Mouse (Mus musculus): ENCODE data around the gene Reg3a. TPM values are rescaled to one million over a fixed set of nuclear protein-coding genes. Genes with fewer than 3 reads are reported as not detected.
"Not testable (repeated sequence)": the region's sequence is repeated elsewhere in the genome, so short reads cannot be mapped to it uniquely, and the experiment has no call there.

Gene Reg3a
- polyA plus RNA-seq (2016; fragmentation: Nextera tagmentation; extraction: Ambion mirVana) = not detected in 2 replicates

DNA sequence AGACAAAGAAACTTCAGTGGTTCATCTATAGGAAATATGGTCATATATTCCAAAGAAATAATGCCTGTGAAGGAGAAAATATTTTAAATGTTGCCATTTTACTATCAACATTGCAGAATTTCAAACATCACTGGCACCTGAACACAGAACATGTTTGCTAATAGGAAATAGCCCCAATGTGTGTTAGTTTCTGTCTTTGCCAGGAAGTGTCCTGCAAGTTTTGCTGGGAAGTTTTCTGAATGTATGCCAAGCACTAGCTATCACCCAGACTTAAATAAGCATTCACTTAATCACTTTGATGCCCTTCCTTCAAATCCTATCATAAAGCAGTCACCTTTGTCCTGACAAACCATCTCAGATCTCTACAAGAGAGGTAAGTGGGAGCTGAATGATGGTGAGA lies at the start of gene Reg3a:
TSS of gene Reg3a (plus strand) at position 301 of the 400 bp plus-strand sequence.
- Histone ChIP-seq H3K4me1 (no peaks in the 10 kb centered on the region), H3K27me3 (no peaks in the 10 kb centered on the region), H3K27ac (replicated peaks) (no peak within 1 kb of the TSS), H3K4me3 (no peak within 1 kb of the TSS), H3K4me2 (replicated peaks) (no peak within 1 kb of the TSS), H3K36me3 (no peaks in the 10 kb centered on the region), H3K9ac (replicated peaks) (no peak within 1 kb of the TSS), H3K9me3 (no peaks in the 10 kb centered on the region)
- ATAC-seq (ENCODE audit: low FRiP score, low read depth) = no peak

DNA sequence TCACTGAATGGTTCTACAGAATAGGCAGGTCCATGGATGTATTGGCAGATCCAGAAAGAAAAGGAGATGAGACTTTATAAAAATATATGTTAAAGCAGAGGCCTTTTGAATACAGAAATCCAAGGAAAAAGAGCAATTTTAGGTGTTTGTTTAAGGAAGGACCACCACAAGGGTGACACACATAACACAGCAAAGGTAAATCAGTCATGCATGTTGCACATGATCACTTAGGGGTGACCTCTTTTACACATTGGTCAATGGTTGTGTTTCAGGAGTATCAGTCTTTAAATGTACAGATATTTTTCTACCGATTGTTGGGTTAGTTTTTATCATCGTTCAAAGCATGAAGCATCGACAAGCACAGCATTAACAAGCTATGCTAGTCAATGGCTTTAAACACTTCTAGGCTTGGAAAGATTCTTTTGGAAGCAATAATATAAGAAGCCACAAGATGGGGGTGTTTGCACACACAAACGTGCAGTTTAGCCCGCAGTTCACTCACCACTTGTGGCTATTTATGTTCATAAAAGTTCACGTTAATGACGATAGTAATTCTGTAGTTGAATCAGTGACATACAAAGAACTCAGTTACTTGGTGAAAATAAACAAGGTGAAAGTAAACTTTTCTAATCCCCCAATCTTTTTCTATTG lies 48.5 kb upstream of the Reg3a start:
- 39% methylated on average over 7 of the region's 7 CpGs for WGBS
- H3K36me3 ChIP-seq = no peaks in the 10 kb centered on the region
- ATAC-seq (ENCODE audit: low FRiP score, low read depth) = peak; percentile 68; the same call in 1 of the 2 replicates

DNA sequence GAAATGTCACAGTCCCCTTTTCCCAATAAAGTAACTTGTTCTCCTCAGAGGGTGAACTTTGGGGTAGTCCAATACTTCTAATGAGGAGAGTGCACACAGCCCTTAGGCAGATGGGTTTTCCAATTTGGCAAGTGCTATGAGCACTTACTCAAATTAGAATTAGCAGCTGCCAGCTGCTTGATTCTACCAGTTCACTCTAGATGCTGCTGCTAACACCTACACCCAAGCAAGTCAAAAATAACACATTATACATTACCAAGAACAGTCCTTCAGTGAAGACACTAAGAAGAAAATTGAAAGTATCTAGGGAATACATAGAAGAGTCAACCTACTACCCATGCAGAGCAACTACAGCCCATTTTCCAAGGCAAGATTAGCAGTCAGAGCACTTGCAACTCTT lies 40.2 kb upstream of the Reg3a start:
- H3K9me3 ChIP-seq = no peaks in the 10 kb centered on the region
- no peak for ATAC-seq (ENCODE audit: low FRiP score, low read depth)
- no peaks in the 10 kb centered on the region for H3K27me3 ChIP-seq
- no peak overlapping the region for H3K4me2 ChIP-seq (replicated peaks)
- no peak overlapping the region for H3K27ac ChIP-seq (replicated peaks)
- H3K4me1 ChIP-seq = no peaks in the 10 kb centered on the region
- H3K36me3 ChIP-seq = no peaks in the 10 kb centered on the region
- H3K9ac ChIP-seq (replicated peaks) = no peak overlapping the region
- H3K4me3 ChIP-seq = no peak overlapping the region

More for the DNA sequence above, 48.5 kb upstream of the Reg3a start:
- Histone ChIP-seq H3K9me3 (no peaks in the 10 kb centered on the region), H3K4me1 (no peaks in the 10 kb centered on the region), H3K9ac (replicated peaks) (no peak overlapping the region), H3K4me2 (replicated peaks) (no peak overlapping the region), H3K27me3 (no peaks in the 10 kb centered on the region), H3K27ac (replicated peaks) (no peak overlapping the region), H3K4me3 (no peak overlapping the region)

DNA sequence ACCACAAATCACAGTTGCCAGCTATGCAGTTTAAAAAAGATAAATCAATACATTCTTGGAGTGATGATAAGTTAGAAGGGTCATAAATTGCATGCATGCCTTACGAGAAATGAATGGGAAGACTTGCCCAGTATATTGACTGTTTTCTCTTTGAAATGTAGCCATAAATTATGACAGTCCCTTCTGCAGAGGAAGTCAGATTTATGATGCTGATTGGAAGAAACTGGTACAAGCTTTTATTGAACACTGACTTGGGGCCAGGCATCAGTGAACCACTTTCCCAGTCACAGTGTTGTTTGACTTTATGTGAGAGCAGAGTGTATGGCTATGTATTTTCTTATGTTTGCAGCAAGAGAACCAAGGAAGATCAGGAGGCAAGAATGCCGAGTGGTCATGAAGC lies 38.8 kb upstream of the Reg3a start:
- no peak for ATAC-seq (ENCODE audit: low FRiP score, low read depth)
- H3K27me3 ChIP-seq = no peaks in the 10 kb centered on the region
- WGBS = 90% methylated on average over 2 of the region's 2 CpGs

DNA sequence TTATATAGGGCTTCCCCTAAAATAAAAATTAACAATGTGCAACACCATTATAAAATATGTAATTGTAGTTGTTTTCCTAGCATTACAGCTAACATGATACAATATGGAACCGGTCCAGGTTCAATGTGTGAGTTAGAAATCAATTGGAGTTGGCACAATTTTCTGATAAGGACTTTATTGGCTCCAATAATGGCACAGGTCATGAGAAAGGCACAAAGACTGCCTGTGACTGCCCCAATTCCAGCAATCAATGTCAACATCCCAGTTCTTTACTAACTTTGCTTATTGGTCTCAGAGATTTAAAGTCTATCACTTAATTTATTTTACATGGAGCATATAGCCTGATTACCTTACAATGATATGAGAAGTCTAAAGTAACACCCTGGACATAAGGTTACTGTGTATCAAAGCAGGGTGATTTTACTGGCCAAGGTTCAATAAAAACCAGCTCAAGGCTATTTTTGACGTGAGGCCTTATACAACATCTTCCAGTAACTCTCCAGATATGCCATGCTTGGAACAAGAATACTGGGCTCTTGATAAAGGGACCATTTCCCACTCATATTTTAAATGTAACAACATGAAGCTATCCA lies 18.4 kb upstream of the Reg3a start:
- no peak overlapping the region for H3K4me2 ChIP-seq (replicated peaks)
- no peaks in the 10 kb centered on the region for H3K4me1 ChIP-seq
- no peak overlapping the region for H3K27ac ChIP-seq (replicated peaks)
- 80% methylated on average over 2 of the region's 2 CpGs for WGBS
- H3K9ac ChIP-seq (replicated peaks) = no peak overlapping the region
- H3K9me3 ChIP-seq = no peaks in the 10 kb centered on the region
- ATAC-seq (ENCODE audit: low FRiP score, low read depth) = no peak
- no peak overlapping the region for H3K4me3 ChIP-seq
- no peaks in the 10 kb centered on the region for H3K36me3 ChIP-seq
- H3K27me3 ChIP-seq = no peaks in the 10 kb centered on the region

More for the DNA sequence above, 38.8 kb upstream of the Reg3a start:
- H3K4me1 ChIP-seq = no peaks in the 10 kb centered on the region
- no peaks in the 10 kb centered on the region for H3K36me3 ChIP-seq
- no peak overlapping the region for H3K9ac ChIP-seq (replicated peaks)
- H3K27ac ChIP-seq (replicated peaks) = no peak overlapping the region
- H3K9me3 ChIP-seq = no peaks in the 10 kb centered on the region
- no peak overlapping the region for H3K4me3 ChIP-seq
- no peak overlapping the region for H3K4me2 ChIP-seq (replicated peaks)

DNA sequence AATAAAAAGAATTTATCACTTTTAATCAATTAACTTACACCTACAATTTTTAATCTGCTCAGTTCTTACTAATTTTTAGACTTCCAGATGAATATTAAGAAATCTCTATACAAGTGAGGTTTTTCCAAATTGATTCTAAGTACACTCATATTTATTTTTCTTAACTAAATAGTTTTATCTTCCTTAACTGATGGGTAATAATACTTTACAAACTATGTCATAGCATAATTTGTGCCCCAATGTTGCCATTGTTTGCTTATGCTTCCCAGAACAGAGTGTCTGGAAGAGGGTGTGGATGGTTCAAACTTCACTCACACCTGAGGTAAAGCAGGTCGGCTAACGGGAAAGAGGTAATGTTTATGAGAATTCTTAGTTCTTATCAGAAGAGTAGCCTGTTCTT lies 10.2 kb upstream of the Reg3a start, which contains the start of gene Reg3b:
TSS of gene Reg3b (plus strand) at position 301 of the 400 bp plus-strand sequence.
- Histone ChIP-seq H3K4me3 (no peak within 1 kb of the TSS), H3K36me3 (no peaks in the 10 kb centered on the region), H3K27ac (replicated peaks) (no peak within 1 kb of the TSS), H3K9ac (replicated peaks) (no peak within 1 kb of the TSS), H3K9me3 (no peaks in the 10 kb centered on the region), H3K4me2 (replicated peaks) (no peak within 1 kb of the TSS), H3K4me1 (no peaks in the 10 kb centered on the region), H3K27me3 (no peaks in the 10 kb centered on the region)
- WGBS = 90% methylated on average over 2 of the region's 2 CpGs
- ATAC-seq (ENCODE audit: low FRiP score, low read depth) = no peak

DNA sequence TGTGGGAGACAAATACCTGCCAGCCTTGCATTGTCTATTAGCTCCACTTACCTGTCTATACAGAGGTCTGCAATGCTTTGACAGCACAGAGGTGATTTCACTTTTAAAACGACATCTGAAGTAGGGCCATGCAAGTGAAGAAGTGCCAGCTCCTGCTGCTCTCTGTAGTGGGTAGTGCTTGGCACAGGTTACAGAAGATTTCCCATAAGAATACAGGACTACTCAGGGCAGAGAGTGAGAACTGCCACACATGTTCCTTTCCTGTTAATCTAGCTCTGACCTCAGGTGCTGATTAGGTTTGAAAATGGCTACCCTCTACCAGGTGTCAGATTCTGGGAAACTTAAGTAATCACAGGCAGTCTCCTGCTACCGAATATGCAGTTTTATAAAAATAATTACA lies 1.7 kb upstream of the Reg3a start, which contains the start of gene Reg3d:
TSS of gene Reg3d (minus strand) at position 101 of the 400 bp plus-strand sequence.
- Histone ChIP-seq H3K4me1 (no peaks in the 10 kb centered on the region), H3K27me3 (no peaks in the 10 kb centered on the region), H3K4me3 (no peak within 1 kb of the TSS), H3K9ac (replicated peaks) (no peak within 1 kb of the TSS), H3K36me3 (no peaks in the 10 kb centered on the region), H3K4me2 (replicated peaks) (no peak within 1 kb of the TSS), H3K9me3 (no peaks in the 10 kb centered on the region), H3K27ac (replicated peaks) (no peak within 1 kb of the TSS)
- no peak for ATAC-seq (ENCODE audit: low FRiP score, low read depth)
- WGBS = 82% methylated on average over 2 of the region's 2 CpGs

DNA sequence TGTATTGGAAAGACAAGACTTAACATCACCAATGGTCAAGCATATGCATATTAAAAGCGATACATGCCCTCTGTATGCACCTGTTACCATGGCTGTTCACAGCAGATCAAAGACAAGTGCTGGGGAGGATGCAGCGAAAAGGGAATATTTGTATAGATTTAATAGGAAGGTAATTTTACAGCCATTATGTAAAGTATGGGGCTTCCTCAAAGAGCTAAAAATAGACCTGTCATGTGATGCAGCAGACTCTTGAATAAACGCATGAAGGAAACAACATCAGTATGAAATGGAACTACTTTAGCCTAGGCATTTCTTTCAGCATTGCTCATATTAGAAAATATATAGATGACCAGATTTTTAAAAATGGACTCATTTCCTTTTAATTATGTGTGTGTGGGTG lies 5.1 kb downstream of the Reg3a start:
- Histone ChIP-seq H3K36me3 (no peaks in the 10 kb centered on the region), H3K4me1 (no peaks in the 10 kb centered on the region), H3K4me2 (replicated peaks) (no peak overlapping the region), H3K4me3 (no peak overlapping the region), H3K27me3 (no peaks in the 10 kb centered on the region), H3K27ac (replicated peaks) (no peak overlapping the region), H3K9me3 (no peaks in the 10 kb centered on the region), H3K9ac (replicated peaks) (no peak overlapping the region)
- 87% methylated on average over 3 of the region's 3 CpGs for WGBS
- ATAC-seq (ENCODE audit: low FRiP score, low read depth) = no peak

DNA sequence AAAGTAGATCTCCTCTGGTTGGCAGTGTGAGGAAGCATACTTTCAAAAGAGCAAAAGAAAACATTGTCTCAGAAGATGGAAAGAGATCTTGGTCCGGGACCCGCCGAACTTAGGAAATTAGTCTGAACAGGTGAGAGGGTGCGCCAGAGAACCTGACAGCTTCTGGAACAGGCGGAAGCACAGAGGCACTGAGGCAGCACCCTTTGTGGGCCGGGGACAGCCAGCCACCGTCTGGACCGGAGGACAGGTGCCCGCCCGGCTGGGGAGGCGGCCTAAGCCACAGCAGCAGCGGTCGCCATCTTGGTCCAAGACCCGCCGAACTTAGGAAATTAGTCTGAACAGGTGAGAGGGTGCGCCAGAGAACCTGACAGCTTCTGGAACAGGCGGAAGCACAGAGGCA lies 14.8 kb downstream of the Reg3a start, which contains the start of gene Reg2:
TSS of gene Reg2 (plus strand) at position 301 of the 400 bp plus-strand sequence.
- ATAC-seq (ENCODE audit: low FRiP score, low read depth); H3K27me3 ChIP-seq; H3K4me1 ChIP-seq; H3K4me2 ChIP-seq (replicated peaks); H3K9me3 ChIP-seq; H3K27ac ChIP-seq (replicated peaks); H3K4me3 ChIP-seq; H3K36me3 ChIP-seq; H3K9ac ChIP-seq (replicated peaks): not testable (repeated sequence)
- 97% methylated on average over 4 of the region's 17 CpGs for WGBS

DNA sequence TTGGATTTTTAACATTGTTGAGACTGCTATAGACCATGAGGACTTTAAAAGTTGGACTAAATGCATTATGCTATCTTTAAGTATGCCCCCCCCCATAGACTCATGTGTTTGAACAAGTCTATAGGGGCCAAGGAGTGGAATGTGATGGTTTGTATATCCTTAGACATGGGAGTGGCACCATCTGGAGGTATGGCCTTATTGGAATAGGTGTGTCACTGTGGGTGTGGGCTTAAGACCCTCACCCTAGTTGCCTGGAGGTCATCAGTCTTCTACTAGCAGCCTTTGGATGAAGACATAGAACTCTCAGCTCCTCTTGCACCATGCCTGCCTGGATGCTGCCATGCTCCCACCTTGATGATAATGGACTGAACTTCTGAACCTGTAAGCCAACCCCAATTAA lies 41.9 kb downstream of the Reg3a start, which contains the start of gene Reg1:
TSS of gene Reg1 (plus strand) at position 301 of the 400 bp plus-strand sequence.
- not testable (repeated sequence) for H3K4me3 ChIP-seq; H3K9me3 ChIP-seq; ATAC-seq (ENCODE audit: low FRiP score, low read depth)

DNA sequence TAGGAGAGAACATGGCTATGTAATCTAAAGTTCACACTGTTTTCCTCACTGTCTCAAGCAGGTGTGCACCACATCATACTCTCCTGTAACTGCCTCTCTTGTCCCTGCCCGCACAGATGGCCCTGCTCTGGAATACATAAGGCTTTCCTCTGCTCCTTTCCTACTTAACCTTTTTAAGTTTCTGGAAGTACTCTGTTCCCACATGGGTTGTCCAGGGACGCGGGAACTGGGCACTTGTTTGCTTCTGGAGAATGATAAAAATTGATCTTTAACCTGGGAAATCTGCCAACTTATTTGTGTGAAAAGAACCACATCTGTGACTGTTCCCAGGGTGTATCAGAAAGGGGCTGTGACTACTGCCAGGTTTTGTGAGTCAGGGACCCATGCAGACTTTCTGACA lies 45.0 kb downstream of the Reg3a start:
- no peaks in the 10 kb centered on the region for H3K9me3 ChIP-seq
- H3K4me2 ChIP-seq (replicated peaks) = no peak overlapping the region
- ATAC-seq (ENCODE audit: low FRiP score, low read depth) = no peak
- WGBS = 92% methylated on average over 3 of the region's 3 CpGs
- no peak overlapping the region for H3K4me3 ChIP-seq
- H3K27ac ChIP-seq (replicated peaks) = no peak overlapping the region
- H3K9ac ChIP-seq (replicated peaks) = no peak overlapping the region
- H3K27me3 ChIP-seq = no peaks in the 10 kb centered on the region
- H3K4me1 ChIP-seq = no peaks in the 10 kb centered on the region
- no peaks in the 10 kb centered on the region for H3K36me3 ChIP-seq

More for the DNA sequence above, 41.9 kb downstream of the Reg3a start, which contains the start of gene Reg1:
- H3K4me2 ChIP-seq (replicated peaks); H3K4me1 ChIP-seq; H3K9ac ChIP-seq (replicated peaks); H3K27ac ChIP-seq (replicated peaks); H3K27me3 ChIP-seq; H3K36me3 ChIP-seq: not testable (repeated sequence)

All from midbrain, embryonic 12.5 days (tissue).